Mouse (Mus musculus): ENCODE measurements around the gene Anp32a. TPM values are rescaled to one million over a fixed set of nuclear protein-coding genes. Genes with fewer than 3 reads are reported as not detected.

The Anp32a gene
- total and polyA plus RNA-seq, 3 experiments: 28.8 to 204 (median 189) TPM

- under 1% methylated on average over 26 of the region's 26 CpGs for WGBS
- Histone ChIP-seq H3K4me1 (ENCODE audit: control insufficient read depth, insufficient read depth, low read length) (peaks cover 16% of the 10 kb centered on the region), H3K9ac (ENCODE audit: low read depth, low read length) (peak overlapping the region; percentile 99), H3K27me3 (ENCODE audit: control insufficient read depth, insufficient read depth, low read length) (no peaks in the 10 kb centered on the region), H3K4me3 (peak overlapping the region; percentile 86), H3K79me2 (replicated peaks; ENCODE audit: control insufficient read depth, insufficient read depth, low read length) (peaks cover 9% of the 10 kb centered on the region), H3K27ac (peak overlapping the region; percentile 100), H3K36me3 (ENCODE audit: control insufficient read depth, insufficient read depth, low read length) (no peaks in the 10 kb centered on the region; the same call in 1 of the 2 replicates)
- peak; percentile 83 to 88 for DNase-seq
- intact Hi-C loops (cut with DNase I): loop anchor here (1.0 kb wide), 1 partner anchor 19 kb away; no protein-coding TSS in a partner anchor
- TF ChIP-seq EP300 (IDR thresholded peaks at IDR 0.05; ENCODE audit: insufficient read depth, low read depth, low read length): peak; percentile 33; the same call in 1 of the 2 replicates
- peak; percentile 70 for TF ChIP-seq POLR2A (IDR thresholded peaks at IDR 0.05; ENCODE audit: insufficient read depth, low read depth, low read length)
- TF ChIP-seq CTCF (IDR thresholded peaks at IDR 0.05): peak; percentile 15; the same call in 1 of the 2 replicates
These were observed 3.5 kb downstream of the Anp32a start for GRCm38 (mm10) chr9:62344545-62344944.

- Histone ChIP-seq H3K27me3 (ENCODE audit: control insufficient read depth, insufficient read depth, low read length) (no peaks in the 10 kb centered on the region), H3K36me3 (ENCODE audit: control insufficient read depth, insufficient read depth, low read length) (no peaks in the 10 kb centered on the region; the same call in 1 of the 2 replicates), H3K4me3 (peak overlapping the region; percentile 86), H3K79me2 (replicated peaks; ENCODE audit: control insufficient read depth, insufficient read depth, low read length) (peaks cover 9% of the 10 kb centered on the region), H3K4me1 (ENCODE audit: control insufficient read depth, insufficient read depth, low read length) (peaks cover 19% of the 10 kb centered on the region), H3K9ac (ENCODE audit: low read depth, low read length) (peak overlapping the region; percentile 99), H3K27ac (peak overlapping the region; percentile 100)
- DNase-seq: peak; percentile 46 to 54
- WGBS: 17% methylated on average over 11 of the region's 11 CpGs
- intact Hi-C loops (cut with DNase I): no loop called here
- TF ChIP-seq CTCF (IDR thresholded peaks at IDR 0.05): no peak
- TF ChIP-seq EP300 (IDR thresholded peaks at IDR 0.05; ENCODE audit: insufficient read depth, low read depth, low read length): no peak
- TF ChIP-seq POLR2A (IDR thresholded peaks at IDR 0.05; ENCODE audit: insufficient read depth, low read depth, low read length): no peak
These were observed 4.0 kb downstream of the Anp32a start for GRCm38 (mm10) chr9:62345081-62345481.

GRCm38 (mm10) chr9:62345633-62346387 is 4.7 kb downstream of the Anp32a start:
- 27% methylated on average over 9 of the region's 9 CpGs for WGBS
- Histone ChIP-seq H3K36me3 (ENCODE audit: control insufficient read depth, insufficient read depth, low read length) (peaks cover 3% of the 10 kb centered on the region), H3K4me3 (peak overlapping the region; percentile 86), H3K79me2 (replicated peaks; ENCODE audit: control insufficient read depth, insufficient read depth, low read length) (peaks cover 8% of the 10 kb centered on the region), H3K27me3 (ENCODE audit: control insufficient read depth, insufficient read depth, low read length) (no peaks in the 10 kb centered on the region), H3K27ac (peak overlapping the region; percentile 100), H3K4me1 (ENCODE audit: control insufficient read depth, insufficient read depth, low read length) (peaks cover 24% of the 10 kb centered on the region), H3K9ac (ENCODE audit: low read depth, low read length) (peak overlapping the region; percentile 99)
- no peak for DNase-seq
- intact Hi-C loops (cut with DNase I): no loop called here
- TF ChIP-seq EP300 (IDR thresholded peaks at IDR 0.05; ENCODE audit: insufficient read depth, low read depth, low read length): no peak
- no peak for TF ChIP-seq CTCF (IDR thresholded peaks at IDR 0.05)
- no peak for TF ChIP-seq POLR2A (IDR thresholded peaks at IDR 0.05; ENCODE audit: insufficient read depth, low read depth, low read length)

- H3K4me3 ChIP-seq: peak overlapping the region; percentile 86
- peaks cover 25% of the 10 kb centered on the region for H3K4me1 ChIP-seq (ENCODE audit: control insufficient read depth, insufficient read depth, low read length)
- no peaks in the 10 kb centered on the region for H3K27me3 ChIP-seq (ENCODE audit: control insufficient read depth, insufficient read depth, low read length)
- H3K27ac ChIP-seq: peak overlapping the region; percentile 100
- H3K36me3 ChIP-seq (ENCODE audit: control insufficient read depth, insufficient read depth, low read length): peaks cover 3% of the 10 kb centered on the region
- H3K9ac ChIP-seq (ENCODE audit: low read depth, low read length): peak overlapping the region; percentile 32; the same call in 1 of the 2 replicates
- peaks cover 7% of the 10 kb centered on the region for H3K79me2 ChIP-seq (replicated peaks; ENCODE audit: control insufficient read depth, insufficient read depth, low read length)
- DNase-seq: no peak
- WGBS: 62% methylated on average over 6 of the region's 6 CpGs
- TF ChIP-seq CTCF (IDR thresholded peaks at IDR 0.05): no peak
- no peak for TF ChIP-seq EP300 (IDR thresholded peaks at IDR 0.05; ENCODE audit: insufficient read depth, low read depth, low read length)
- TF ChIP-seq POLR2A (IDR thresholded peaks at IDR 0.05; ENCODE audit: insufficient read depth, low read depth, low read length): no peak
- intact Hi-C loops (cut with DNase I): no loop called here
These were observed 5.2 kb downstream of the Anp32a start for GRCm38 (mm10) chr9:62346388-62346679.

- H3K4me1 ChIP-seq (ENCODE audit: control insufficient read depth, insufficient read depth, low read length): peaks cover 28% of the 10 kb centered on the region
- no peak for DNase-seq
- intact Hi-C loops (cut with DNase I): no loop called here
These were observed 6.1 kb downstream of the Anp32a start for GRCm38 (mm10) chr9:62347201-62347600.

GRCm38 (mm10) chr9:62348050-62348449 is 7.0 kb downstream of the Anp32a start:
- Histone ChIP-seq H3K79me2 (replicated peaks; ENCODE audit: control insufficient read depth, insufficient read depth, low read length) (peaks cover 7% of the 10 kb centered on the region), H3K4me3 (no peak overlapping the region), H3K9ac (ENCODE audit: low read depth, low read length) (no peak overlapping the region), H3K27ac (no peak overlapping the region), H3K36me3 (ENCODE audit: control insufficient read depth, insufficient read depth, low read length) (peaks cover 11% of the 10 kb centered on the region), H3K4me1 (ENCODE audit: control insufficient read depth, insufficient read depth, low read length) (peaks cover 30% of the 10 kb centered on the region), H3K27me3 (ENCODE audit: control insufficient read depth, insufficient read depth, low read length) (no peaks in the 10 kb centered on the region)
- no peak for DNase-seq
- 79% methylated on average over 10 of the region's 10 CpGs for WGBS
- TF ChIP-seq POLR2A (IDR thresholded peaks at IDR 0.05; ENCODE audit: insufficient read depth, low read depth, low read length) (no peak), EP300 (IDR thresholded peaks at IDR 0.05; ENCODE audit: insufficient read depth, low read depth, low read length) (no peak), CTCF (IDR thresholded peaks at IDR 0.05) (no peak)
- intact Hi-C loops (cut with DNase I): no loop called here

More at GRCm38 (mm10) chr9:62347201-62347600, 6.1 kb downstream of the Anp32a start:
- Histone ChIP-seq H3K27ac (peak overlapping the region; percentile 100), H3K27me3 (ENCODE audit: control insufficient read depth, insufficient read depth, low read length) (no peaks in the 10 kb centered on the region), H3K79me2 (replicated peaks; ENCODE audit: control insufficient read depth, insufficient read depth, low read length) (peaks cover 5% of the 10 kb centered on the region), H3K36me3 (ENCODE audit: control insufficient read depth, insufficient read depth, low read length) (peaks cover 10% of the 10 kb centered on the region), H3K4me3 (no peak overlapping the region), H3K9ac (ENCODE audit: low read depth, low read length) (0 out of 2 replicates have a peak overlapping the region, but pooled peaks have one; percentile 39)
- no peak for TF ChIP-seq EP300 (IDR thresholded peaks at IDR 0.05; ENCODE audit: insufficient read depth, low read depth, low read length)
- TF ChIP-seq POLR2A (IDR thresholded peaks at IDR 0.05; ENCODE audit: insufficient read depth, low read depth, low read length): no peak
- TF ChIP-seq CTCF (IDR thresholded peaks at IDR 0.05): no peak
- WGBS: 46% methylated on average over 5 of the region's 5 CpGs

All from heart, adult 2 months (tissue).